Mouse (Mus musculus): ENCODE measurements at regions not wholly inside any gene's neighbourhood (a gene's known extent, or its start where the extent isn't known, plus 50 kb on each side); places are given as distances from the start of the nearest gene placed in this dataset.

GRCm38 (mm10) chr12:25733801-25734200 is 636.9 kb upstream of the Id2 start:
- Histone ChIP-seq H3K9ac (ENCODE audit: insufficient read depth, low read depth) (no peak overlapping the region), H3K36me3 (replicated peaks in 1 of 2; ENCODE audit: control insufficient read depth in 1 of 2, insufficient read depth in 1 of 2, low read length in 1 of 2) (no peaks in the 10 kb centered on the region), H3K4me3 (replicated peaks in 1 of 3; ENCODE audit: low read depth in 2 of 3, low read length in 2 of 3, poor library complexity in 1 of 3) (no peak overlapping the region), H3K79me2 (replicated peaks; ENCODE audit: control insufficient read depth, extremely low read depth, insufficient read depth, poor library complexity, severe bottlenecking) (no peaks in the 10 kb centered on the region), H3K27me3 (replicated peaks) (no peaks in the 10 kb centered on the region), H3K4me1 (ENCODE audit: control insufficient read depth in 1 of 2, insufficient read depth in 2 of 2) (no peaks in the 10 kb centered on the region), H3K27ac (ENCODE audit: insufficient read depth, low read depth) (no peak overlapping the region), H3K4me2 (ENCODE audit: insufficient read depth, low read depth, poor library complexity, severe bottlenecking) (no peak overlapping the region), H3K9me3 (replicated peaks; ENCODE audit: low read length) (no peaks in the 10 kb centered on the region)
- dilution Hi-C loops (cut with MboI; ENCODE audit: extremely low pct_ligation_motif_present, extremely low pct_unique_long_range_greater_than_20kb, low sequenced_read_pairs): no loop called here
- in situ Hi-C loops (cut with MboI; ENCODE audit: low pct_ligation_motif_present, low pct_unique_long_range_greater_than_20kb, low sequenced_read_pairs): no loop called here
- TF ChIP-seq MAZ (IDR thresholded peaks at IDR 0.05; ENCODE audit: low read depth, low read length): no peak
- TF ChIP-seq IRF4 (IDR thresholded peaks at IDR 0.05; ENCODE audit: low read depth, low read length): no peak
- TF ChIP-seq TBP (conservative IDR thresholded peaks at IDR 0.05; ENCODE audit: low read depth, low read length): no peak
- TF ChIP-seq KAT2A (IDR thresholded peaks at IDR 0.05; ENCODE audit: insufficient replicate concordance, low read length): no peak
- no peak for TF ChIP-seq POLR2AphosphoS2 (IDR thresholded peaks at IDR 0.05; ENCODE audit: low read depth, low read length)
- no peak for TF ChIP-seq MYC (IDR thresholded peaks at IDR 0.05; ENCODE audit: low read depth, low read length)
- TF ChIP-seq NELFE (IDR thresholded peaks at IDR 0.05; ENCODE audit: low read depth, low read length): no peak
- no peak for TF ChIP-seq ETS1 (conservative IDR thresholded peaks at IDR 0.05; ENCODE audit: low read depth, low read length)
- TF ChIP-seq JUND (conservative IDR thresholded peaks at IDR 0.05; ENCODE audit: low read depth, low read length): no peak
- no peak for TF ChIP-seq MAFK (IDR thresholded peaks at IDR 0.05; ENCODE audit: insufficient replicate concordance, low read length)
- no peak for TF ChIP-seq BHLHE40 (IDR thresholded peaks at IDR 0.05; ENCODE audit: low read depth, low read length)
- no peak for TF ChIP-seq PAX5 (IDR thresholded peaks at IDR 0.05; ENCODE audit: low read length)
- TF ChIP-seq MXI1 (IDR thresholded peaks at IDR 0.05; ENCODE audit: low read depth, low read length): no peak
- no peak for TF ChIP-seq EP300 (IDR thresholded peaks at IDR 0.05; ENCODE audit: low read length)
- TF ChIP-seq ZKSCAN1 (IDR thresholded peaks at IDR 0.05; ENCODE audit: borderline replicate concordance, low read depth, low read length): no peak
- no peak for DNase-seq (ENCODE audit: extremely low read depth)

GRCm38 (mm10) chr12:25725774-25726173 is 628.8 kb upstream of the Id2 start:
- Histone ChIP-seq H3K27ac (ENCODE audit: insufficient read depth, low read depth) (no peak overlapping the region), H3K4me1 (ENCODE audit: control insufficient read depth in 1 of 2, insufficient read depth in 2 of 2) (no peaks in the 10 kb centered on the region), H3K9me3 (replicated peaks; ENCODE audit: low read length) (no peaks in the 10 kb centered on the region), H3K9ac (ENCODE audit: insufficient read depth, low read depth) (no peak overlapping the region), H3K4me3 (replicated peaks in 1 of 3; ENCODE audit: low read depth in 2 of 3, low read length in 2 of 3, poor library complexity in 1 of 3) (no peak overlapping the region), H3K79me2 (replicated peaks; ENCODE audit: control insufficient read depth, extremely low read depth, insufficient read depth, poor library complexity, severe bottlenecking) (no peaks in the 10 kb centered on the region), H3K27me3 (replicated peaks) (no peaks in the 10 kb centered on the region), H3K36me3 (replicated peaks in 1 of 2; ENCODE audit: control insufficient read depth in 1 of 2, insufficient read depth in 1 of 2, low read length in 1 of 2) (no peaks in the 10 kb centered on the region), H3K4me2 (ENCODE audit: insufficient read depth, low read depth, poor library complexity, severe bottlenecking) (no peak overlapping the region)
- DNase-seq (ENCODE audit: extremely low read depth): no peak
- in situ Hi-C loops (cut with MboI; ENCODE audit: low pct_ligation_motif_present, low pct_unique_long_range_greater_than_20kb, low sequenced_read_pairs) (no loop called here), dilution Hi-C loops (cut with MboI; ENCODE audit: extremely low pct_ligation_motif_present, extremely low pct_unique_long_range_greater_than_20kb, low sequenced_read_pairs) (no loop called here)
- no peak for TF ChIP-seq ETS1 (conservative IDR thresholded peaks at IDR 0.05; ENCODE audit: low read depth, low read length)
- no peak for TF ChIP-seq SIN3A (IDR thresholded peaks at IDR 0.05; ENCODE audit: low read length)
- no peak for TF ChIP-seq MAX (IDR thresholded peaks at IDR 0.05; ENCODE audit: low read length)
